Mouse (Mus musculus): ENCODE data around the gene Sipa1l1. TPM values are rescaled to one million over a fixed set of nuclear protein-coding genes. Genes with fewer than 3 reads are reported as not detected.

The Sipa1l1 gene
- polyA plus RNA-seq (2012; rRNA removed): 152 and 159 TPM in 2 replicates

- no peak for TF ChIP-seq CTCF (IDR thresholded peaks at IDR 0.05; ENCODE audit: extremely low read depth, insufficient read depth, low read length)
- TF ChIP-seq POLR2A (IDR thresholded peaks at IDR 0.05; ENCODE audit: extremely low read depth, insufficient read depth, low read length): peak; percentile 84
- peaks cover 7% of the 10 kb centered on the region; the same call in 1 of the 2 replicates for H3K4me1 ChIP-seq (ENCODE audit: control insufficient read depth, insufficient read depth, low read length)
Measured at GRCm38 (mm10) chr12:82168820-82169533, at the start of gene Sipa1l1. TSS of gene Sipa1l1 (plus strand) at chr12:82169320.

DNA sequence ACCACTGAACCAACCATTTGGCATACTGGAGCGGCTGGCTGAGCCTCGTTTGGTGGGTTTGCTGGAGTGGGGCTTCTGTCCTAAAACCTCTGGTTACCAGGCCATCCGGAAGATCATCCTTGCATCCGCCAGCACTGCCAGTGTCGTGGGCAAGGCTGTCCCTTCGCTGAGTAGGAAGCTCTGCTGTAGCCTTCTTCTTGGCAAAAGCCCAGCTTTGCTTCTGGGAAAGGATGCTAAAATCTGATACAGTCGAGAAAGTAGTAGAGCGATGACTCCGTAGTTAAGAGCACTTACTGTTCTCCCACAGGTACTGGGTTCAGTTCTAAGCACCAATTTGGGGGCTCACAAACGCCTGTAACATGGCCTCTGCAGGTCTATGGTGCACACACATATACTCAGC is 47.2 kb upstream of the Sipa1l1 start:
- Histone ChIP-seq H3K4me1 (ENCODE audit: control insufficient read depth, insufficient read depth, low read length) (peaks cover 7% of the 10 kb centered on the region; the same call in 1 of the 2 replicates), H3K4me3 (ENCODE audit: insufficient read depth, low read length) (no peak overlapping the region), H3K27ac (ENCODE audit: insufficient read depth, low read length) (no peak overlapping the region)
- TF ChIP-seq POLR2A (IDR thresholded peaks at IDR 0.05; ENCODE audit: extremely low read depth, insufficient read depth, low read length) (no peak), CTCF (IDR thresholded peaks at IDR 0.05; ENCODE audit: extremely low read depth, insufficient read depth, low read length) (no peak)

More at GRCm38 (mm10) chr12:82168820-82169533, at the start of gene Sipa1l1:
- Histone ChIP-seq H3K27ac (ENCODE audit: insufficient read depth, low read length) (peak within 1 kb of the TSS; percentile 93), H3K4me3 (ENCODE audit: insufficient read depth, low read length) (peak within 1 kb of the TSS; percentile 46)

GRCm38 (mm10) chr12:82122450-82123249 is 46.5 kb upstream of the Sipa1l1 start:
- Histone ChIP-seq H3K4me1 (ENCODE audit: control insufficient read depth, insufficient read depth, low read length) (peaks cover 7% of the 10 kb centered on the region; the same call in 1 of the 2 replicates), H3K27ac (ENCODE audit: insufficient read depth, low read length) (no peak overlapping the region), H3K4me3 (ENCODE audit: insufficient read depth, low read length) (no peak overlapping the region)
- TF ChIP-seq POLR2A (IDR thresholded peaks at IDR 0.05; ENCODE audit: extremely low read depth, insufficient read depth, low read length) (no peak), CTCF (IDR thresholded peaks at IDR 0.05; ENCODE audit: extremely low read depth, insufficient read depth, low read length) (no peak)

DNA sequence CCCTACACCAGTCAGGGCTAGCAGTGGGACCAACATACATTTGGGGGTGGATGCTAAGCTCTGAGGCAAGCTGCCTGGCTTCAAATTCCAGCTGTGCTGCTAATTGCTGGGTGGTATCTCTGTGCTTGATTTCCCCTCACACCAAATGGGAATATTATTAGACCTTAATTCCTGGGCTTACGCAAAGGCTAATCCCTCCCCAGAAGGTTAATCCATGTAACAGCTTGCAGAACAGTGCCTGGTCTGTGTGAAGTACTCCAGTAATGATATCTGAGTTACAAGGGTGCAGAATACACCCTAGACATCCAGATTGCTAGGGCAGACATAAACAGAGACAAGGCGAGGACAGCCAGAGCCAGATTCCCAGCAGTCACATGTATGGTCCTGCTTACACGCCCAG is 42.3 kb upstream of the Sipa1l1 start:
- H3K4me3 ChIP-seq (ENCODE audit: insufficient read depth, low read length): no peak overlapping the region
- H3K27ac ChIP-seq (ENCODE audit: insufficient read depth, low read length): no peak overlapping the region
- no peak for TF ChIP-seq POLR2A (IDR thresholded peaks at IDR 0.05; ENCODE audit: extremely low read depth, insufficient read depth, low read length)
- TF ChIP-seq CTCF (IDR thresholded peaks at IDR 0.05; ENCODE audit: extremely low read depth, insufficient read depth, low read length): no peak
- peaks cover 4% of the 10 kb centered on the region; the same call in 1 of the 2 replicates for H3K4me1 ChIP-seq (ENCODE audit: control insufficient read depth, insufficient read depth, low read length)

- Histone ChIP-seq H3K4me3 (ENCODE audit: insufficient read depth, low read length) (no peak overlapping the region), H3K4me1 (ENCODE audit: control insufficient read depth, insufficient read depth, low read length) (no peaks in the 10 kb centered on the region), H3K27ac (ENCODE audit: insufficient read depth, low read length) (no peak overlapping the region)
- TF ChIP-seq POLR2A (IDR thresholded peaks at IDR 0.05; ENCODE audit: extremely low read depth, insufficient read depth, low read length): no peak
- no peak for TF ChIP-seq CTCF (IDR thresholded peaks at IDR 0.05; ENCODE audit: extremely low read depth, insufficient read depth, low read length)
Measured at GRCm38 (mm10) chr12:82139234-82140166, 29.6 kb upstream of the Sipa1l1 start.

- Histone ChIP-seq H3K27ac (ENCODE audit: insufficient read depth, low read length) (no peak overlapping the region), H3K4me1 (ENCODE audit: control insufficient read depth, insufficient read depth, low read length) (peaks cover 3% of the 10 kb centered on the region), H3K4me3 (ENCODE audit: insufficient read depth, low read length) (no peak overlapping the region)
- TF ChIP-seq POLR2A (IDR thresholded peaks at IDR 0.05; ENCODE audit: extremely low read depth, insufficient read depth, low read length): no peak
- no peak for TF ChIP-seq CTCF (IDR thresholded peaks at IDR 0.05; ENCODE audit: extremely low read depth, insufficient read depth, low read length)
Measured at GRCm38 (mm10) chr12:82143371-82143770, 25.7 kb upstream of the Sipa1l1 start.

DNA sequence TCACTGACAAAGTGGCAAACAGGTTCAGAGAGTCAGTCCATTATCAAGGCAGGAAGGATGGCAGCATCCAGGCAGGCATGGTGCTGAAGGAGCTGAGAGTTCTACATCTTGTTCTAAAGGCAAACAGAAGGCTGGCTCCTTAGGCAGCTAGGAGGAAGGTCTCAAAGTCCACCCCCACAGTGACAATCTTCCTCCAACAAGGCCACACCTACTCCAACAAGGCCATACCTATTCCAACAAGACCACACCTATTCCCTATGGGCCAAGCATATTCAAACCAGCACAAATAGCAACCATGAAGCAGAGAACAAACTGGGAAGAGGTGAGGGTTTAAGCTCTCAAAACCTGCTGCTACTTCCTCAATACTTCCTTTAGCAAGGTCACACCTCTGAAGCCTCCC is 23.9 kb upstream of the Sipa1l1 start:
- Histone ChIP-seq H3K4me1 (ENCODE audit: control insufficient read depth, insufficient read depth, low read length) (peaks cover 3% of the 10 kb centered on the region), H3K4me3 (ENCODE audit: insufficient read depth, low read length) (no peak overlapping the region), H3K27ac (ENCODE audit: insufficient read depth, low read length) (no peak overlapping the region)
- TF ChIP-seq CTCF (IDR thresholded peaks at IDR 0.05; ENCODE audit: extremely low read depth, insufficient read depth, low read length): no peak
- no peak for TF ChIP-seq POLR2A (IDR thresholded peaks at IDR 0.05; ENCODE audit: extremely low read depth, insufficient read depth, low read length)

DNA sequence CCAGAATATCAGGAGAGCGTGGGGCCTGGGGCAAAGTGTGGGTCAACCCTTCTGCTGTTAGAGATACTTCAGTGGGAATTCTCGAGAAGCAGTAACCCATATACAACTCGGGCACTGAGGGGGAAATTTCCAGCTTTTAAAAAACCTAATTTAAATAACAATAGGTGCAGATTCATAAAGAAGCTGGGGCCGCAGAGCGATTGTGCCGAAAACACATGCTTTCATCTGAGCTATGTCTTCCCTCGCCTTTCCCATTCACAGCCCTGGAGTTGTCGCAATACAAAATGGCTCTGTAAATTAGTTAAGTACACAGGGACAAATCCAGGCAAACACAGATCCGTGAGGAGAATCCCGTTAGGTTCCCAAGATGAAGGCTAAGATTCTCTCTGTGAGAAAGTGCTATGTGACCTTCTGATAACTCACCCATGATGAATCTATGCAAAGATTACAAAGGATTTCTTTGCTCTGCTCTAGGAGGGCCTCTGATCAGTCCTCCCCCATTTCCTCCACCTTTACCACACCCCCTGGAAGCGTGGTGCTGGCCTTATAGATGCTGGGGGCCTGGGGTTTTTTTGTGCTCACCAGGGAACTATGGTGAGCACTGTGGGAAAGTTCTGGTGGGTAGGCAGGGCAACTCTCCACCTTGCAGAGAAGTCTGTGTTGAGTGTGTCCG is 22.0 kb upstream of the Sipa1l1 start:
- H3K27ac ChIP-seq (ENCODE audit: insufficient read depth, low read length): no peak overlapping the region
- H3K4me1 ChIP-seq (ENCODE audit: control insufficient read depth, insufficient read depth, low read length): peaks cover 3% of the 10 kb centered on the region
- no peak for TF ChIP-seq CTCF (IDR thresholded peaks at IDR 0.05; ENCODE audit: extremely low read depth, insufficient read depth, low read length)
- TF ChIP-seq POLR2A (IDR thresholded peaks at IDR 0.05; ENCODE audit: extremely low read depth, insufficient read depth, low read length): no peak
- H3K4me3 ChIP-seq (ENCODE audit: insufficient read depth, low read length): no peak overlapping the region

Measured in cortical plate, adult 2 months (tissue).